Mouse (Mus musculus) CH12.LX (cell line): ENCODE data around the gene Ccdc86. TPM values are rescaled to one million over a fixed set of nuclear protein-coding genes. Genes with fewer than 3 reads are reported as not detected.

Experiments used
- DNase-seq: peaks from one replicate; pipeline ENCODE4 v3.0.0-alpha.2; 2013; ENCODE audit errors: extremely low read depth
- H3K27ac ChIP-seq: 2 replicates; pipeline ENCODE4 v1.5.1; 2012; ENCODE audit warnings: low read depth, mild to moderate bottlenecking, control low read depth, moderate library complexity; ENCODE audit not compliant: insufficient read depth
- H3K27me3 ChIP-seq: replicated peaks from 2 replicates; pipeline ENCODE3; 2012; ENCODE audit warnings: inconsistent platforms
- H3K36me3 ChIP-seq, 2 experiments: replicated peaks in 1 of 2; 2 replicates each; pipeline versions ENCODE3 to v1.6.1; 2012; ENCODE audit warnings: inconsistent platforms in 1 of 2, low read length in 1 of 2, mild to moderate bottlenecking in 1 of 2, mixed read lengths in 1 of 2, moderate library complexity in 1 of 2; ENCODE audit not compliant: control insufficient read depth in 1 of 2, insufficient read depth in 1 of 2
- H3K4me1 ChIP-seq, 2 experiments: 2 replicates each; pipeline ENCODE4 v1.6.1; 2012; ENCODE audit warnings: inconsistent platforms in 1 of 2, moderate library complexity in 1 of 2; ENCODE audit not compliant: insufficient read depth in 2 of 2, control insufficient read depth in 1 of 2
- H3K4me2 ChIP-seq: 2 replicates; pipeline ENCODE4 v1.6.1; 2012; ENCODE audit warnings: low read depth, mild to moderate bottlenecking, control low read depth; ENCODE audit not compliant: poor library complexity, insufficient read depth, severe bottlenecking
- H3K4me3 ChIP-seq, 3 experiments: fragments of 150-350 bp in 1 of 3; sonication (generic) in 1 of 3; replicated peaks in 1 of 3; 2 replicates each; pipeline versions ENCODE3 to v1.5.1; 2011 to 2012; ENCODE audit warnings: low read depth in 2 of 3, low read length in 2 of 3, mild to moderate bottlenecking in 2 of 3, moderate library complexity in 2 of 3, control low read depth in 1 of 3, improper control_type of control experiment in 1 of 3, inconsistent platforms in 1 of 3, mixed read lengths in 1 of 3; ENCODE audit not compliant: poor library complexity in 1 of 3
- H3K79me2 ChIP-seq: replicated peaks from 2 replicates; pipeline ENCODE4 v1.6.1; 2012; ENCODE audit warnings: mild to moderate bottlenecking, moderate library complexity; ENCODE audit not compliant: control insufficient read depth, poor library complexity, insufficient read depth, severe bottlenecking; ENCODE audit errors: extremely low read depth
- H3K9ac ChIP-seq: 2 replicates; pipeline ENCODE4 v1.6.1; 2012; ENCODE audit warnings: low read depth, mild to moderate bottlenecking, control low read depth, moderate library complexity; ENCODE audit not compliant: insufficient read depth
- H3K9me3 ChIP-seq: replicated peaks from 2 replicates; pipeline ENCODE3; 2012; ENCODE audit warnings: low read length, inconsistent platforms, mixed read lengths
- BHLHE40 ChIP-seq: IDR thresholded peaks from 2 replicates; pipeline ENCODE4 v1.6.1; 2011; ENCODE audit warnings: mild to moderate bottlenecking, low read depth, low read length, improper control_type of control experiment
- CHD1 ChIP-seq: IDR thresholded peaks from 2 replicates; pipeline ENCODE4 v1.6.1; 2012; ENCODE audit warnings: low read depth, low read length, improper control_type of control experiment, inconsistent platforms
- CTCF ChIP-seq, 2 experiments: IDR thresholded peaks in 1 of 2; conservative IDR thresholded peaks in 1 of 2; 2 replicates each; pipeline ENCODE4 v1.5.1; 2011 to 2012; ENCODE audit warnings: low read depth in 2 of 2, low read length in 2 of 2, improper control_type of control experiment in 1 of 2, inconsistent platforms in 1 of 2, mild to moderate bottlenecking in 1 of 2, moderate library complexity in 1 of 2
- E2F4 ChIP-seq: IDR thresholded peaks from 2 replicates; pipeline ENCODE4 v1.6.1; 2011; ENCODE audit warnings: low read depth, low read length, improper control_type of control experiment; ENCODE audit not compliant: insufficient replicate concordance
- EP300 ChIP-seq: IDR thresholded peaks from 2 replicates; pipeline ENCODE4 v1.6.1; 2011; ENCODE audit warnings: low read length, improper control_type of control experiment
- IRF4 ChIP-seq: IDR thresholded peaks from 2 replicates; pipeline ENCODE4 v1.6.1; 2014; ENCODE audit warnings: low read depth, mild to moderate bottlenecking, inconsistent platforms, low read length, improper control_type of control experiment
- JUN ChIP-seq: IDR thresholded peaks from 2 replicates; pipeline ENCODE4 v1.6.1; 2011; ENCODE audit warnings: low read depth, mild to moderate bottlenecking, low read length, improper control_type of control experiment, moderate library complexity; ENCODE audit not compliant: insufficient read depth
- KAT2A ChIP-seq: IDR thresholded peaks from 2 replicates; pipeline ENCODE4 v1.6.1; 2012; ENCODE audit warnings: low read length, improper control_type of control experiment, inconsistent platforms; ENCODE audit not compliant: insufficient replicate concordance
- MAFK ChIP-seq: IDR thresholded peaks from 2 replicates; pipeline ENCODE4 v1.6.1; 2011; ENCODE audit warnings: low read length, improper control_type of control experiment; ENCODE audit not compliant: insufficient replicate concordance
- MAZ ChIP-seq: IDR thresholded peaks from 2 replicates; pipeline ENCODE4 v1.6.1; 2012; ENCODE audit warnings: low read depth, mild to moderate bottlenecking, inconsistent platforms, low read length, improper control_type of control experiment, moderate library complexity
- MEF2A ChIP-seq: IDR thresholded peaks from 2 replicates; pipeline ENCODE4 v1.6.1; 2014; ENCODE audit warnings: low read depth, mild to moderate bottlenecking, inconsistent platforms, low read length, improper control_type of control experiment, borderline replicate concordance
- MXI1 ChIP-seq: IDR thresholded peaks from 2 replicates; pipeline ENCODE4 v1.6.1; 2011; ENCODE audit warnings: mild to moderate bottlenecking, low read depth, low read length, improper control_type of control experiment
- MYC ChIP-seq: IDR thresholded peaks from 2 replicates; pipeline ENCODE4 v1.6.1; 2011; ENCODE audit warnings: low read depth, mild to moderate bottlenecking, improper control_type of control experiment, low read length
- NELFE ChIP-seq: IDR thresholded peaks from 2 replicates; pipeline ENCODE4 v1.6.1; 2011; ENCODE audit warnings: low read depth, low read length, improper control_type of control experiment
- POLR2A ChIP-seq: IDR thresholded peaks from 2 replicates; pipeline ENCODE4 v1.6.1; 2011; ENCODE audit warnings: low read depth, mild to moderate bottlenecking, improper control_type of control experiment, low read length
- POLR2AphosphoS2 ChIP-seq: IDR thresholded peaks from 2 replicates; pipeline ENCODE4 v1.6.1; 2011; ENCODE audit warnings: low read depth, low read length, improper control_type of control experiment
- RCOR1 ChIP-seq: conservative IDR thresholded peaks from 2 replicates; pipeline ENCODE4 v1.6.1; 2012; ENCODE audit warnings: low read depth, mild to moderate bottlenecking, inconsistent platforms, low read length, improper control_type of control experiment
- TBP ChIP-seq: conservative IDR thresholded peaks from 2 replicates; pipeline ENCODE4 v1.6.1; 2011; ENCODE audit warnings: low read depth, low read length, improper control_type of control experiment
- TCF12 ChIP-seq: IDR thresholded peaks from 2 replicates; pipeline ENCODE4 v1.6.1; 2014; ENCODE audit warnings: low read depth, mild to moderate bottlenecking, inconsistent platforms, low read length, improper control_type of control experiment
- UBTF ChIP-seq: IDR thresholded peaks from 2 replicates; pipeline ENCODE4 v1.6.1; 2012; ENCODE audit warnings: low read depth, mild to moderate bottlenecking, inconsistent platforms, low read length, improper control_type of control experiment, moderate library complexity
- USF2 ChIP-seq: conservative IDR thresholded peaks from 2 replicates; pipeline ENCODE4 v1.6.1; 2011; ENCODE audit warnings: low read depth, low read length, improper control_type of control experiment
- ZC3H11A ChIP-seq: IDR thresholded peaks from 2 replicates; pipeline ENCODE4 v1.6.1; 2012; ENCODE audit warnings: low read depth, mild to moderate bottlenecking, inconsistent platforms, low read length, improper control_type of control experiment
- ZNF384 ChIP-seq: IDR thresholded peaks from 2 replicates; pipeline ENCODE4 v1.6.1; 2012; ENCODE audit warnings: low read depth, low read length, improper control_type of control experiment, inconsistent platforms
- dilution Hi-C: fragments of 300-500 bp; cut with MboI; formaldehyde crosslinking; loops from 2 replicates; pipeline ENCODE4 v1.14.3; 2020; ENCODE audit warnings: low sequenced_read_pairs; ENCODE audit not compliant: extremely low pct_unique_long_range_greater_than_20kb, extremely low pct_ligation_motif_present
- in situ Hi-C: fragments of 300-500 bp; cut with MboI; formaldehyde crosslinking; loops from 3 replicates; pipeline ENCODE4 v1.14.3; 2019; ENCODE audit warnings: low sequenced_read_pairs, low pct_ligation_motif_present, low pct_unique_long_range_greater_than_20kb, mixed read lengths
- polyA plus RNA-seq: library from polyadenylated mRNA; unstranded; fragments of >175 nt; gene quantifications from 2 replicates; pipeline ENCODE4 v1.2.1, GENCODE M21; 2012; ENCODE audit warnings: low read depth; ENCODE audit not compliant: insufficient read length
- total RNA-seq, 2 experiments: library from RNA; depleted of rRNA; stranded (reverse); fragments of 300-350 nt in 1 of 2; fragments of >200 nt in 1 of 2; gene quantifications; 2 replicates each; pipeline ENCODE4 v1.2.3; 2012 to 2014

Gene Ccdc86
- total and polyA plus RNA-seq, 3 experiments: 9.5 to 44.8 (median 10.8) TPM

DNA sequence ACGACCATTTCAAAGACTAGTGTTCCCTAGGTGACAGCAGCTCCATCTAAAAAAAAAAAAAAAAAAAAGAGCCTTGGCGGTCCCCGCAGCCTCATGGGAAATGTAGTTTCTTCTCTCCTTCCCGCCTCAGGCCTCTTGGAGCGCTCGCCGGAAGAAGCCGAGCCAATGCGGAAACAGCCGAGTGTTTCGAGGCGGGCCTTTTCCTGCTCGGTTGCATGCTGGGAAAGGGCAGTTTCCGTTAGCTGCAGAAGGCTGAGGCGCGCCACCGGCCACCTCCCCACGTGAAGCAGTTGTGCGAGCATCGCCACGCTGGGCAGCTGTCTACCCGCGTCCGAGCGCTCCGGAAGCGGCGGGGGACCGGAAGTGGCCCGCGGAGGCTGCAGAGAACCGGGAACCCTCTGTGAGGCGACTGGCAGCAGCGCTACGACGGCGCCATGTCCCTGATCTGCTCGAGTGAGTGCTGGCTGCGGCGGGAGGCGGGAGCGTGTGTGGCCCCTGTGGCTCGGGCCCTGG, 54.0 kb downstream of the Ccdc86 start, which contains the start of gene Prpf19 (continued):
- TF ChIP-seq TBP: 0 out of 2 replicates have a peak, but pooled peaks have one; percentile 63
- no peak for TF ChIP-seq CHD1
- TF ChIP-seq UBTF: peak; percentile 77
- peak; percentile 64 for TF ChIP-seq IRF4
- TF ChIP-seq POLR2A: peak; percentile 97
- TF ChIP-seq EP300: no peak
- TF ChIP-seq JUN: no peak
- peak; percentile 90 for TF ChIP-seq BHLHE40
- peak; percentile 87; the same call in 1 of the 2 replicates for TF ChIP-seq POLR2AphosphoS2

GRCm38 (mm10) chr19:10892201-10892600, 56.9 kb downstream of the Ccdc86 start:
- dilution Hi-C loops (no loop called here), in situ Hi-C loops (no loop called here)
- TF ChIP-seq MXI1 (no peak), MAFK (no peak), E2F4 (no peak), TBP (no peak), TCF12 (no peak), MYC (no peak), IRF4 (no peak), MAZ (no peak), CHD1 (no peak), USF2 (no peak), UBTF (no peak), KAT2A (no peak), MEF2A (no peak), NELFE (no peak), ZNF384 (no peak), CTCF (conservative IDR thresholded peaks at IDR 0.05 in 1 of 2, IDR thresholded peaks at IDR 0.05 in 1 of 2; ENCODE audit: low read depth in 2 of 2, low read length in 2 of 2) (no peak), RCOR1 (no peak), ZC3H11A (no peak), POLR2AphosphoS2 (no peak)
- TF ChIP-seq, all 38 proteins: peak for 0

More at GRCm38 (mm10) chr19:10892201-10892600, 56.9 kb downstream of the Ccdc86 start:
- Histone ChIP-seq H3K9me3 (peaks cover 5% of the 10 kb centered on the region), H3K4me3 (no peak overlapping the region), H3K79me2 (peaks cover 20% of the 10 kb centered on the region), H3K27ac (no peak overlapping the region), H3K9ac (no peak overlapping the region), H3K27me3 (peaks cover 1% of the 10 kb centered on the region), H3K4me1 (peaks cover 3 to 16% of the 10 kb centered on the region in 2 experiments; a peak in 3 of 4 replicates), H3K4me2 (no peak overlapping the region), H3K36me3 (peaks cover under 1 to 5% of the 10 kb centered on the region in 2 experiments)
- DNase-seq: no peak

Other genes with a start within 250 kb of the Ccdc86 start
- 8.7 and 9.9 TPM in 2 replicates for gene Cd5, start 210.3 kb downstream of the Ccdc86 start, total RNA-seq (2012; rRNA removed)
- gene Cd5, start 210.3 kb downstream of the Ccdc86 start, total RNA-seq (2014; rRNA removed): 17.7 and 20.7 TPM in 2 replicates
- 46.8 and 51.4 TPM in 2 replicates for gene Cd5, start 210.3 kb downstream of the Ccdc86 start, polyA plus RNA-seq
- gene Cd6, start 119.2 kb downstream of the Ccdc86 start, total RNA-seq (2012; rRNA removed): 0.08 and 0.17 TPM in 2 replicates
- gene Cd6, start 119.2 kb downstream of the Ccdc86 start, total RNA-seq (2014; rRNA removed): 0.09 and 0.15 TPM in 2 replicates
- 0.73 and 1.3 TPM in 2 replicates for gene Cd6, start 119.2 kb downstream of the Ccdc86 start, polyA plus RNA-seq
- gene Slc15a3, start 109.5 kb downstream of the Ccdc86 start, total RNA-seq (2012; rRNA removed): 84.5 and 86.7 TPM in 2 replicates
- gene Slc15a3, start 109.5 kb downstream of the Ccdc86 start, total RNA-seq (2014; rRNA removed): 89.3 and 94.3 TPM in 2 replicates
- gene Slc15a3, start 109.5 kb downstream of the Ccdc86 start, polyA plus RNA-seq: 217 and 219 TPM in 2 replicates
- 2.0 and 2.9 TPM in 2 replicates for gene Tmem132a, start 79.3 kb downstream of the Ccdc86 start, total RNA-seq (2012; rRNA removed)
- 0.05 TPM in 1 of 2 replicates, not detected in the other for gene Tmem132a, start 79.3 kb downstream of the Ccdc86 start, total RNA-seq (2014; rRNA removed)
- gene Tmem132a, start 79.3 kb downstream of the Ccdc86 start, polyA plus RNA-seq: 20.2 and 22.9 TPM in 2 replicates
- gene Tmem109, start 67.3 kb downstream of the Ccdc86 start, total RNA-seq (2012; rRNA removed): 32.9 and 34.0 TPM in 2 replicates
- gene Tmem109, start 67.3 kb downstream of the Ccdc86 start, total RNA-seq (2014; rRNA removed): 14.8 and 17.9 TPM in 2 replicates
- gene Tmem109, start 67.3 kb downstream of the Ccdc86 start, polyA plus RNA-seq: 46.3 and 51.5 TPM in 2 replicates
- 115 and 153 TPM in 2 replicates for gene Prpf19, start 54.0 kb downstream of the Ccdc86 start, total RNA-seq (2012; rRNA removed)
- gene Prpf19, start 54.0 kb downstream of the Ccdc86 start, total RNA-seq (2014; rRNA removed): 357 and 364 TPM in 2 replicates
- 244 and 355 TPM in 2 replicates for gene Prpf19, start 54.0 kb downstream of the Ccdc86 start, polyA plus RNA-seq
- not detected in 2 replicates for gene Zp1, start 28.6 kb downstream of the Ccdc86 start, total RNA-seq (2012; rRNA removed)
- gene Zp1, start 28.6 kb downstream of the Ccdc86 start, total RNA-seq (2014; rRNA removed): 0.26 TPM in 1 of 2 replicates, not detected in the other
- gene Zp1, start 28.6 kb downstream of the Ccdc86 start, polyA plus RNA-seq: not detected in 2 replicates
- gene Ptgdr2, start 12.1 kb downstream of the Ccdc86 start, total RNA-seq (2012; rRNA removed): 0.13 and 0.17 TPM in 2 replicates
- gene Ptgdr2, start 12.1 kb downstream of the Ccdc86 start, total RNA-seq (2014; rRNA removed): not detected in 2 replicates
- not detected in 2 replicates for gene Ptgdr2, start 12.1 kb downstream of the Ccdc86 start, polyA plus RNA-seq
- gene Ms4a10, start 25.4 kb upstream of the Ccdc86 start, total RNA-seq (2012; rRNA removed): not detected in 2 replicates
- not detected in 2 replicates for gene Ms4a10, start 25.4 kb upstream of the Ccdc86 start, total RNA-seq (2014; rRNA removed)
- gene Ms4a10, start 25.4 kb upstream of the Ccdc86 start, polyA plus RNA-seq: not detected in 2 replicates
- not detected in 2 replicates for gene Ms4a15, start 44.0 kb upstream of the Ccdc86 start, total RNA-seq (2012; rRNA removed)
- not detected in 2 replicates for gene Ms4a15, start 44.0 kb upstream of the Ccdc86 start, total RNA-seq (2014; rRNA removed)
- gene Ms4a15, start 44.0 kb upstream of the Ccdc86 start, polyA plus RNA-seq: 0.37 TPM in 1 of 2 replicates, not detected in the other
- gene Ms4a18, start 68.8 kb upstream of the Ccdc86 start, total RNA-seq (2012; rRNA removed): not detected in 2 replicates
- gene Ms4a18, start 68.8 kb upstream of the Ccdc86 start, total RNA-seq (2014; rRNA removed): not detected in 2 replicates
- gene Ms4a18, start 68.8 kb upstream of the Ccdc86 start, polyA plus RNA-seq: not detected in 2 replicates
- not detected in 2 replicates for gene Ms4a8a, start 131.8 kb upstream of the Ccdc86 start, total RNA-seq (2012; rRNA removed)
- gene Ms4a8a, start 131.8 kb upstream of the Ccdc86 start, total RNA-seq (2014; rRNA removed): not detected in 2 replicates
- gene Ms4a8a, start 131.8 kb upstream of the Ccdc86 start, polyA plus RNA-seq: not detected in 2 replicates
- not detected in 2 replicates for gene 1700017D01Rik, start 181.6 kb upstream of the Ccdc86 start, total RNA-seq (2012; rRNA removed)
- gene 1700017D01Rik, start 181.6 kb upstream of the Ccdc86 start, total RNA-seq (2014; rRNA removed): not detected in 2 replicates
- gene 1700017D01Rik, start 181.6 kb upstream of the Ccdc86 start, polyA plus RNA-seq: not detected in 2 replicates
- gene 1700025F22Rik, start 216.1 kb upstream of the Ccdc86 start, total RNA-seq (2012; rRNA removed): not detected in 2 replicates
- gene 1700025F22Rik, start 216.1 kb upstream of the Ccdc86 start, total RNA-seq (2014; rRNA removed): not detected in 2 replicates
- not detected in 2 replicates for gene 1700025F22Rik, start 216.1 kb upstream of the Ccdc86 start, polyA plus RNA-seq
- gene Ms4a13, start 247.5 kb upstream of the Ccdc86 start, total RNA-seq (2012; rRNA removed): not detected in 2 replicates
- not detected in 2 replicates for gene Ms4a13, start 247.5 kb upstream of the Ccdc86 start, total RNA-seq (2014; rRNA removed)
- not detected in 2 replicates for gene Ms4a13, start 247.5 kb upstream of the Ccdc86 start, polyA plus RNA-seq